Mouse (Mus musculus) embryonic fibroblast, embryonic 13.5 days (primary cell): ENCODE measurements around the gene Dnaja3.

Experiments used
- CTCF ChIP-seq: IDR thresholded peaks from 2 replicates; pipeline ENCODE4 v1.5.1; 2011; ENCODE audit warnings: mild to moderate bottlenecking, control low read depth, low read length, moderate library complexity, borderline replicate concordance; ENCODE audit not compliant: insufficient read depth
- POLR2A ChIP-seq: IDR thresholded peaks from 2 replicates; pipeline ENCODE4 v1.6.1; 2011; ENCODE audit warnings: low read depth, mild to moderate bottlenecking, control low read depth, low read length, moderate library complexity

GRCm38 (mm10) chr16:4663806-4664205 lies 24.0 kb downstream of the Dnaja3 start:
- no peak for TF ChIP-seq CTCF
- no peak for TF ChIP-seq POLR2A
